Mouse (Mus musculus) MEL (cell line): Measurements from ENCODE around the gene Proca1.

Experiments used
- CHD2 ChIP-seq: IDR thresholded peaks from 2 replicates; pipeline ENCODE4 v1.6.1; 2011; ENCODE audit warnings: low read length, improper control_type of control experiment
- HCFC1 ChIP-seq: IDR thresholded peaks from 2 replicates; pipeline ENCODE4 v1.6.1; 2012; ENCODE audit warnings: low read depth, mild to moderate bottlenecking, inconsistent platforms, low read length, improper control_type of control experiment, moderate library complexity
- POLR2A ChIP-seq, 2 experiments: IDR thresholded peaks; 2 replicates each; pipeline ENCODE4 v1.6.1; 2011 to 2012; ENCODE audit warnings: low read length in 2 of 2, mild to moderate bottlenecking in 2 of 2, control low read depth in 1 of 2, improper control_type of control experiment in 1 of 2, low read depth in 1 of 2, moderate library complexity in 1 of 2; ENCODE audit not compliant: control insufficient read depth in 1 of 2, insufficient read depth in 1 of 2, poor library complexity in 1 of 2
- TCF12 ChIP-seq: IDR thresholded peaks from 2 replicates; pipeline ENCODE4 v1.6.1; 2014; ENCODE audit warnings: low read depth, mild to moderate bottlenecking, inconsistent platforms, low read length, improper control_type of control experiment, moderate library complexity

- no peak for TF ChIP-seq CHD2
- TF ChIP-seq HCFC1 = no peak
- TF ChIP-seq TCF12 = no peak
- TF ChIP-seq POLR2A (IDR thresholded peaks at IDR 0.05; ENCODE audit: control insufficient read depth in 1 of 2, insufficient read depth in 1 of 2, low read depth in 1 of 2, low read length in 2 of 2, poor library complexity in 1 of 2) = 0 out of 4 replicates have a peak, but pooled peaks of 1 of the 2 experiments have one; percentile 9
These were observed 2.1 kb downstream of the Proca1 start for GRCm38 (mm10) chr11:78195101-78195863.
